Mouse (Mus musculus): ENCODE data around the gene Dlgap5. TPM values are rescaled to one million over a fixed set of nuclear protein-coding genes. Genes with fewer than 3 reads are reported as not detected.

Dlgap5 gene
- total RNA-seq, 1 experiment from 2014 or later, result 67.0 TPM

DNA sequence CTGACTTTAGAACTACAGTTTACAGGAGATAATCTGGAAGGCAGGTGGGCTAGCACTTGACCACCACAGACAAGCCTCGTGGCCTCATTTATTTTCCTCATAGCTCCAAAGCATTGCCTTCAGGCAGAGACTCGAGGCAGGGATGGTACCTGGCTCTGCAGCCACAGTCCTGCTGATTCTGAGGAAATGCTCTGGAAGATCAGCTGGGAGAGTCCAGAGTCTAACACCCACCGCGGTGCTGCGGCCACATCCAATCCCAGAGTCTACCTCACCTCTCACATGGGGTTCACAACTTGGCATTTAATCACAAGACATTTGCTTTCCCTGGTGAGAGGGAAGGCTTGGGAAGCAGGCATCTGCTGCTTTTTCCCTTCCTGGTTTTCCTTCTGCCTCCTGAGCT is 63.3 kb downstream of the Dlgap5 start:
- no peak for ATAC-seq (replicated peaks; ENCODE audit: low read depth, poor library complexity, severe bottlenecking)

DNA sequence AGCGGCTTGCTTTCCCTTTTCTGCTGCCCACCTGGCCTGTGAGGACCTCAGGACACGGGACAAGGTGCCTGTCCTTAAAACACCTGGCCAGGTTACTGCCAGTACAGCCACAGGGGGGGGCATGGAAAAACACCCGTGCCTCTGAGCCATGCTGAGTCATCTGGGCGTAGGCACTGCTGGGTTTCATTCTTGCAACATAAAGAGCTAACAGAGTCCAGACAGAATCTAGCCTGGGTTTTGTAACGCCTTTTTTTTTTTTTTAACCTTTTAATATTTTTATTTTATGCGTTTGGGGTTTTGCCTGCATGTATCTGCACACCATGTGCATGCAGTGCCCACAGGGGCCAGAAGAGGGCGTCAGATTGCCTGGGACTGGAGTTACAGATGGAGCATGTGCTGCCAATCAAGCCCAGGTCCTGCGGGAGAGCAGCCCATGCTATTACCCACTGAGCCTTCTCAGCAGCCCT is 64.1 kb downstream of the Dlgap5 start:
- peak; percentile 54; the same call in 1 of the 2 replicates for ATAC-seq (replicated peaks; ENCODE audit: low read depth, poor library complexity, severe bottlenecking)

DNA sequence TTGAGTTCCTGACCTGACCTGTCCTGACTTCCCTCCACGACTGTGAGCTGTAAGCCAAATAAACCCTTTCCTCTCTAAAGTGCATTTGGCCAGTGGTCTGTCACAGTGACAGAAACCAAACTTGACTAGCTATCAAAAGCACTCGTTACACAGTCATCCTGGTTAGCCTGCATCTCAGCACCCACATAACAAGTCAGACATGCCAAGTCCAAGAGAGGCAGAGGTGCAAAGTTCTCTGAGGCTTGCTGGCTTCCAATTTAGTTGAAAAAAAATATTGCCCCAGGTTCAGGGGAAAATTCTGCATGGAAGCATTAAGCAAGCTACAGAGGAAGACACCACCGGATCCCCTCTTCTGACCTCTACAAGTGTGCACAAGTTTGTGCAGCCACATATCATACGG is 65.0 kb downstream of the Dlgap5 start:
- no peak for ATAC-seq (replicated peaks; ENCODE audit: low read depth, poor library complexity, severe bottlenecking)

GRCm38 (mm10) chr14:47352272-47352671 is 65.9 kb downstream of the Dlgap5 start:
- ATAC-seq (replicated peaks; ENCODE audit: low read depth, poor library complexity, severe bottlenecking), result no peak

DNA sequence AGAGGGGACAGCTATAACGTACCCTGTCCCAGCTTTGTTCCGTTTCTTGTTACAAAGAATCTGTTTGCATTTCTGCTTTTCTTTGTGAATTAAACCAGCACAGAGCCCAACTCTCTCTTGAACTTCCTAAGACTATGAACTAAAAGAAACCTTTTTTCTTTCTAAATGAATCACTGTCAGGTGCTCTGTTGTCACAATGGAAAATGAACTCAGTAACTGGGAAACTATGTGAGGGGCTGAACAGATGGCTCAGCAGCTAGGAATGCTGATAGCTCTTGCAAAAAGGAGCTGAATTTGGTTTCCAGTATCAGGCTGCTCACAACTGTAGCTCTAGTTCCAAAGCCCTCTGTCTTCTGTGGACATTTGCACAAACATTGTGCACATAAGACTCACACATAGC is 67.2 kb downstream of the Dlgap5 start:
- ATAC-seq (replicated peaks; ENCODE audit: low read depth, poor library complexity, severe bottlenecking), result no peak

GRCm38 (mm10) chr14:47346715-47347114 is 71.5 kb downstream of the Dlgap5 start:
- no peak for ATAC-seq (replicated peaks; ENCODE audit: low read depth, poor library complexity, severe bottlenecking)

- ATAC-seq (replicated peaks; ENCODE audit: low read depth, poor library complexity, severe bottlenecking), result no peak
Measured at GRCm38 (mm10) chr14:47341811-47342291, 76.4 kb downstream of the Dlgap5 start.

DNA sequence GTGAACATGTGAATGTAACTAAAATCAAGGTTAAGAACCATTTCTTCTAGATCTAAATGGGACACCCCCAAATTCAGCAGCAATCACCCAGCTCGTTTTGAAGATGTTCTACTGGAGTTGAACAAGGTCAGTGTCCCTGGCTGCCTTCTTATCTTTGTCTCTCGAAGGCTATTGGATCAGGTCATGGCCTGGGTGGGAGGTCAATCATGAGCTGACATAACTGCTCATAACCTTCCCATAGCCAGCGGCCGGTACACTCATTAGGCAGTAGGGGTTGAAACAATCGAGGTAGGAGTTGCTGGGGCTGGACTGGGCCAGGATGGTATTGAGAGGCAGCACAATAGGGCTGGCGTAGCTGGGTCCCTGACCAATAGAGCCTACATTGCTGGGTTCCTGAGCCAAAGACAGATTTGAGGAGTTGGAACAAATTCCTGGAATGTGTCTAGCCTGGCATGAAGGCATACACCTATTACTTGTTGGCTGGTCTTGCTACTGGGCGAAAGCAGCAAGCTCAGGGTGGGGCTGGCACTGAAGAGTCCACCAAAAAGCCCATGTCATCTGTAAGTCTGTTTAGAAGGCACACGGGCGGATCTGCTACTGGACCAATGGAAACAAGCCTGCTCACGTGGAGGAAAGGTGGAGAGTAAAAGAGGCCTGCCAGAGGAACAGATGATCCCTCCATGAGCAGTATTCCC is 77.8 kb downstream of the Dlgap5 start:
- no peak for ATAC-seq (replicated peaks; ENCODE audit: low read depth, poor library complexity, severe bottlenecking)

Other genes starting within 250 kb of the Dlgap5 start
- gene Gch1, start 229.0 kb downstream of the Dlgap5 start, total RNA-seq (2017), result 4.3 and 7.2 TPM in 2 replicates
- 127 and 170 TPM in 2 replicates for gene Wdhd1, start 141.6 kb downstream of the Dlgap5 start, total RNA-seq (2017)
- gene Socs4, start 141.5 kb downstream of the Dlgap5 start, total RNA-seq (2017), result 21.8 and 26.3 TPM in 2 replicates
- 81.1 and 99.3 TPM in 2 replicates for gene Mapk1ip1l, start 120.1 kb downstream of the Dlgap5 start, total RNA-seq (2017)
- 1.2 and 5.7 TPM in 2 replicates for gene Lgals3, start 50.7 kb downstream of the Dlgap5 start, total RNA-seq (2017)
- gene Fbxo34, start 32.0 kb upstream of the Dlgap5 start, total RNA-seq (2017), result 15.2 and 29.1 TPM in 2 replicates
- 6.9 and 17.0 TPM in 2 replicates for gene Atg14, start 152.2 kb upstream of the Dlgap5 start, total RNA-seq (2017)
- 102 and 110 TPM in 2 replicates for gene Ktn1, start 230.0 kb upstream of the Dlgap5 start, total RNA-seq (2017)

Data from common myeloid progenitor, adult 5-6 weeks (primary cell).